Mouse (Mus musculus) activated CD4-positive, CD25-positive, alpha-beta regulatory T cell, adult 4 months (primary cell): Measurements from ENCODE around the gene Gm3182. TPM values are rescaled to one million over a fixed set of nuclear protein-coding genes. Genes with fewer than 3 reads are reported as not detected.
"Not testable (repeated sequence)": the region's sequence is repeated elsewhere in the genome, so short reads cannot be mapped to it uniquely, and the experiment has no call there.

Experiments
- ATAC-seq: one replicate; pipeline ENCODE4 v1.8.0; 2017
- polyA plus RNA-seq, 2 experiments: library from polyadenylated mRNA; unstranded; fragments of 100-300 nt; shearing (Covaris generic); gene quantifications; one replicate each; pipeline ENCODE4 v1.2.1; 2017

Gene Gm3182
- not detected for polyA plus RNA-seq

DNA sequence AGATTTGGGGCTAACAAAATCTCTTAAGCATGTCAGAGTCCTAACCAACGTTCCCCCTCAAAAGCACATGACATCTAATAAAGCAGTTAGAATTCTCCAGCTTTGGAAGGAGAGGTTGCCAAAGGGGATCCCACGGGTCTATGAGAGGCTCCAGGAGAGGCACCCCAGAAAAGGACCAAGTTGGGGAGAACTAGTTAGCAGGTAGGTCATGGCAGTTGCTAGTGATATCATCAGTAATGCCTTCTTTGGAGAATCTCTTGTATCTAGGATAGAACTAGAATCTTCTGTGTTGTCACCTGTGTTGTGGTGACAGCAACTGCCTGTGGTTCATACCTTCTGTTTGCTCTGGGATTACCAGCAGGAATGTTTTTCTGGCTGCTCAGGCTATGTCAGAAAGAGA is at the start of gene Gm3182:
Gene Gm3182 (plus strand): TSS at position 301 of the 400 bp plus-strand sequence.
- ATAC-seq: not testable (repeated sequence)

DNA sequence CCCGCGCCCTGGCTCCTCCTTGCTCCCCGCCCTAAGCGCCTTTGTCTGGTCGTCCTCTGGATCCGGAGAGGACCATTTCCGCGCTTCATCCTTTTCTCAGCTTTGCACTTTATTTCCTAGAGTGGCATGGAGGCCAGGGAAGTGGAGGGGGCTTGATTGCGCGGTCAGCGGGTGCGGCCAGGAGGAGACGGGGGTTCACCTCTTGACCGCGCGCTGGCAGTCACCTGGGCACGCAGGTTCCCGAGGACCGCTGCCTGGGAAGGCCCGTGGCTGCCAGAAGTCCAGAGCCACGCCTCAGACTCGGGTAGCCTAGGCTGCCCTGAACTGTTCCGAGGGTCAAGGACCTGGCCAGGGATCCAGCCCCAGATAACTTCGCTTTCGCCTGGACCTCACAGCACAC is 17.9 kb downstream of the Gm3182 start:
- ATAC-seq: not testable (repeated sequence)

Other genes with a start within 250 kb of the Gm3182 start
- not detected for gene Gm3138, start 232.1 kb upstream of the Gm3182 start, polyA plus RNA-seq
- gene Gm3149, start 164.5 kb upstream of the Gm3182 start, polyA plus RNA-seq: not detected
- 1 to 10 TPM; 3.1 to 7.4 TPM for gene 2610042L04Rik, start 147.0 kb upstream of the Gm3182 start, polyA plus RNA-seq
- gene Gm3159, start 84.2 kb upstream of the Gm3182 start, polyA plus RNA-seq: not detected
- gene Gm3164, start 66.3 kb upstream of the Gm3182 start, polyA plus RNA-seq: 1 to 10 TPM; 1.6 to 2.4 TPM
- 1 to 10 TPM in 1 of 2 experiments, not detected in 1; 2.6 TPM for gene Gm3173, start 50.8 kb upstream of the Gm3182 start, polyA plus RNA-seq
- gene Gm3047, start 73.7 kb downstream of the Gm3182 start, polyA plus RNA-seq: not detected
- not detected for gene Gm8159, start 150.6 kb downstream of the Gm3182 start, polyA plus RNA-seq
- gene Gm3239, start 182.4 kb downstream of the Gm3182 start, polyA plus RNA-seq: not detected
- not detected for gene Gm7876, start 227.5 kb downstream of the Gm3182 start, polyA plus RNA-seq
- gene Gm3252, start 245.0 kb downstream of the Gm3182 start, polyA plus RNA-seq: 1 to 10 TPM; 2.1 to 5.2 TPM